Mouse (Mus musculus): Measurements from ENCODE around the gene Aebp2.

- TF ChIP-seq CTCF (IDR thresholded peaks at IDR 0.05; ENCODE audit: low read depth, low read length) = no peak
- TF ChIP-seq POLR2A (IDR thresholded peaks at IDR 0.05; ENCODE audit: borderline replicate concordance, low read depth, low read length) = no peak
These were observed 35.7 kb upstream of the Aebp2 start for GRCm38 (mm10) chr6:140586714-140587259.

All from bone marrow macrophage, adult 2 months (primary cell).